Mouse (Mus musculus) left cerebral cortex, adult 2 months (tissue): ENCODE data around the gene Ttc7. TPM values are rescaled to one million over a fixed set of nuclear protein-coding genes. Genes with fewer than 3 reads are reported as not detected.

Experiments
- DNase-seq, 2 experiments: peaks; one replicate each; pipeline ENCODE4 v3.0.0; 2021 to 2022; ENCODE audit warnings: low spot score in 2 of 2, mixed read lengths in 1 of 2; ENCODE audit errors: extremely low spot score in 1 of 2
- H3K27ac ChIP-seq: fragments of 200-600 bp; 2 replicates; pipeline ENCODE4 v1.8.1; 2022
- H3K4me3 ChIP-seq: fragments of 200-600 bp; 2 replicates; pipeline ENCODE4 v1.8.1; 2022
- CTCF ChIP-seq: fragments of 200-600 bp; IDR thresholded peaks from 2 replicates; pipeline ENCODE4 v1.8.1; 2022; ENCODE audit warnings: antibody characterized with exemption, mild to moderate bottlenecking, moderate library complexity
- intact Hi-C: fragments of 180-260 bp; cut with DNase I; formaldehyde crosslinking; loops from one replicate; pipeline ENCODE4 v1.15.1; 2025
- long read RNA-seq, 2 experiments: library from polyadenylated mRNA; stranded (forward); transcript quantifications; one replicate each; pipeline ENCODE4 v2.0.0; 2021; ENCODE audit warnings: borderline mapping rate in 2 of 2
- total RNA-seq, 2 experiments: library from RNA; stranded (reverse); gene quantifications; 2 replicates each; pipeline ENCODE4 v1.2.3; 2021

Gene Ttc7
- total RNA-seq: 10 to 100 TPM; 11.8 to 13.2 TPM
- long read RNA-seq, experiment 1, full-length matches to known transcripts: 7 of 23 reads
- long read RNA-seq, experiment 1, partial matches to known transcripts: 1 of 23 reads
- long read RNA-seq, experiment 1, other reads (novel, unspliced or antisense): 15 of 23 reads
- long read RNA-seq, experiment 2, full-length matches to known transcripts: 5 of 16 reads
- long read RNA-seq, experiment 2, partial matches to known transcripts: 2 of 16 reads
- long read RNA-seq, experiment 2, other reads (novel, unspliced or antisense): 9 of 16 reads

- Histone ChIP-seq H3K4me3 (peak within 1 kb of the TSS; percentile 92), H3K27ac (peak within 1 kb of the TSS; percentile 84)
- intact Hi-C loops: loop anchor here (1.0 kb wide), 1 partner anchor 16 kb away; no protein-coding TSS in a partner anchor
- TF ChIP-seq CTCF: no peak
- peak; percentile 95 to 96 for DNase-seq
Observed at GRCm38 (mm10) chr17:87282706-87283053, at the start of gene Ttc7. Gene Ttc7, plus strand, starts transcription at chr17:87282886.

- DNase-seq: no peak
- H3K27ac ChIP-seq: no peak overlapping the region
- H3K4me3 ChIP-seq: no peak overlapping the region
- intact Hi-C loops: no loop called here
- no peak for TF ChIP-seq CTCF
Observed at GRCm38 (mm10) chr17:87235019-87235418, 47.7 kb upstream of the Ttc7 start.

- Histone ChIP-seq H3K27ac (no peak overlapping the region), H3K4me3 (no peak overlapping the region)
- DNase-seq: peak; percentile 20
- TF ChIP-seq CTCF: no peak
- intact Hi-C loops: no loop called here
Observed at GRCm38 (mm10) chr17:87236725-87237650, 45.7 kb upstream of the Ttc7 start.

- Histone ChIP-seq H3K27ac (no peak overlapping the region), H3K4me3 (no peak overlapping the region)
- no peak for DNase-seq
- no peak for TF ChIP-seq CTCF
- intact Hi-C loops: no loop called here
Observed at GRCm38 (mm10) chr17:87237826-87238225, 44.9 kb upstream of the Ttc7 start.

GRCm38 (mm10) chr17:87246103-87246502 lies 36.6 kb upstream of the Ttc7 start:
- no peak overlapping the region for H3K27ac ChIP-seq
- intact Hi-C loops: loop anchor here (10.0 kb wide), 1 partner anchor 741 kb away; the partner anchor contains the start of gene Gm10309
- TF ChIP-seq CTCF: no peak
- H3K4me3 ChIP-seq: no peak overlapping the region
- no peak for DNase-seq

- H3K4me3 ChIP-seq: no peak overlapping the region
- no peak overlapping the region for H3K27ac ChIP-seq
- no peak for DNase-seq
- intact Hi-C loops: no loop called here
- TF ChIP-seq CTCF: no peak
Observed at GRCm38 (mm10) chr17:87254384-87254783, 28.3 kb upstream of the Ttc7 start.

GRCm38 (mm10) chr17:87255672-87256071 lies 27.0 kb upstream of the Ttc7 start:
- no peak for TF ChIP-seq CTCF
- DNase-seq: no peak
- intact Hi-C loops: no loop called here
- no peak overlapping the region for H3K4me3 ChIP-seq
- H3K27ac ChIP-seq: no peak overlapping the region

- no peak overlapping the region for H3K4me3 ChIP-seq
- intact Hi-C loops: no loop called here
- TF ChIP-seq CTCF: no peak
- no peak for DNase-seq
- H3K27ac ChIP-seq: no peak overlapping the region
Observed at GRCm38 (mm10) chr17:87263401-87263800, 19.3 kb upstream of the Ttc7 start.

GRCm38 (mm10) chr17:87264054-87264830 lies 18.4 kb upstream of the Ttc7 start:
- no peak overlapping the region; the same call in 1 of the 2 replicates for H3K4me3 ChIP-seq
- TF ChIP-seq CTCF: no peak
- DNase-seq: no peak
- intact Hi-C loops: no loop called here
- H3K27ac ChIP-seq: no peak overlapping the region

GRCm38 (mm10) chr17:87264927-87265791 lies 17.5 kb upstream of the Ttc7 start:
- H3K4me3 ChIP-seq: peak overlapping the region; percentile 100
- DNase-seq: no peak
- TF ChIP-seq CTCF: no peak
- peak overlapping the region; percentile 91 for H3K27ac ChIP-seq
- intact Hi-C loops: no loop called here

GRCm38 (mm10) chr17:87265792-87266186 lies 16.9 kb upstream of the Ttc7 start, which contains the start of gene Mcfd2:
Gene Mcfd2, minus strand, starts transcription at chr17:87265935.
- H3K27ac ChIP-seq: peak within 1 kb of the TSS; percentile 91
- peak; percentile 89 for DNase-seq
- intact Hi-C loops: loop anchor here (1.0 kb wide), 1 partner anchor 17 kb away; the partner anchor contains the start of gene Ttc7
- no peak; the same call in 1 of the 2 replicates for TF ChIP-seq CTCF
- H3K4me3 ChIP-seq: peak within 1 kb of the TSS; percentile 100
